Mouse (Mus musculus): ENCODE measurements around the gene Pdlim3.

Gene Pdlim3

DNA sequence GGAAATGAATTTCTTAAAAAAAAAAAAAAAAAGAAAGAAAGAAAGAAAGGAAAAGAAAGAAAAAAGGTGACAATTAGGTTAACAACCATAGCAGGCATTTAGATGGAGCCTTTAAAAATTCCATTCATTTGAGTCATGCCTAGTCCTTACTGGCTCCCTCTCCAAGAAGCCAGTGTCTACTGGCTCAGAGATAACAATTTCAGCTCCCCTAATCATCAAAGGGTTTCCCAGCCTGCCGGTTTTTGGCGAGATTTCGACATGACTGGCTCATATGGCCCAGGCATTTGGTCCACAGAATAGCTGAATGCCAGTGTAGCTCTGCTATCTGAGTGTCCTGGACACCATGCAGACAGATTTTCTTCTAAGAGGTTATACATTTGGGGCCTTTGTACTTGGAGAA is 18.4 kb downstream of the Pdlim3 start:
- no peak for DNase-seq (ENCODE audit: extremely low read depth, insufficient read length, low spot score)

DNA sequence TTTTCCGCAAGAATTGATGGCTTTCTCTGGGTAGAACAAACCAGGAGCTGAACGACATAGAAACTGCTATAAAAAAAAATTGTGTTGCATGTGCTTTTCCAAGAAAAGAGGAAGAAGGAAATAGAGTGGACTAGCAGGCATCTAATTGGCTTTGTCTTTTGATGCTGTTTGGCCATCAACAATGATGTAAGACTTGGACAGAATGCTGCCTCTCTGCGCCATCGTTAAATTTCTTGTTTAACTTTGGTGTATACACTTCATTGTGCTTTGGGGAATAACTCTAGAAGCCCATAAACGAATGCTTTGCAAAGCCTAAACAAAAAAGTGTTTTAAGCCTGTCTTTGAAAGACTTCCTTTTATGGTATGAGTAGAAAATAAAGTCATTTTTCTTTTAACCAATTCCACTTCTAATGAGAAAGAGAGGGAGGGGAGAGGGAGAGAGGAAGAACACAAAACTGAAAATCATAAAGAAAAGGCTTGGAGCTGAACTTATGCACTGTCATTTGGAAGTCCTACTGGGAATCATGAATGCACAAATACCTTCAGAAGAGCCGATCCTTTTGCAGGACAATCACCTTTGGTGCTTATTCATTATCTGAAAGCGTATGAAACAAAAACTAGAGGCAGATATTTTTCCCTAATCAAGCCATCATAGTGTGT is 20.5 kb downstream of the Pdlim3 start:
- no peak for DNase-seq (ENCODE audit: extremely low read depth, insufficient read length, low spot score)

DNA sequence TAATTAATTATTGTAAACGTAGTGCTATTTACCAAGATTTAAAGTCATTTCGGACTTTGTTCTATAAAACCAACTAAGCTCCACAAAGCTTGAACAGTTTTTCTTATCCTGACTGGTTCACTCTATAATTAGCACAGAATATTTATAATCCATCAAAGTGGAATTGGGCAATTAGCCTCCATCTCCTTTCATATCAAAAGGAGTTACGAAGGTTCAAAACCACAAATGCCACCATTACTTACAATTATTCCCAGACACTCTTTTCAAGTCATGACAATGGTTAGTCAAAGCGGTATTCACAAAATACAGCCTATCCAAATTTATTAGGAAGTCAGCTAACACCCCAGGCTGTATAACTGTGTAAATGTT is 21.0 kb downstream of the Pdlim3 start:
- no peak for DNase-seq (ENCODE audit: extremely low read depth, insufficient read length, low spot score)

DNA sequence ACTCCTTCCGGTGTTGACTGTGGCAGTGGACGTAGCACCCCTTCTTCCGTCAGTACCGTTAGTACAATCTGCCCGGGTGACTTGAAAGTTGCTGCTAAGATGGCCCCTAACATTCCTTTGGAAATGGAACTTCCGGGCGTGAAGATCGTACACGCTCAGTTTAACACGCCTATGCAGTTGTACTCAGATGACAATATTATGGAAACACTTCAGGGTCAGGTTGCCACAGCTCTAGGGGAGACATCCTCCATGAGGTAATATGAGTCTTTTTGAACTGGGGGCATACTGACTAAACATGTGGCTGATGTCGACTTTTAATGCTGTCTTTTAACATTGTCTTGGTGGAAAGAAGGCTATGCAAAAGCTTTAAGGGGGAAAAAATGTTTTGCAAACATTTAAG is 28.4 kb downstream of the Pdlim3 start:
- no peak for DNase-seq (ENCODE audit: extremely low read depth, insufficient read length, low spot score)

DNA sequence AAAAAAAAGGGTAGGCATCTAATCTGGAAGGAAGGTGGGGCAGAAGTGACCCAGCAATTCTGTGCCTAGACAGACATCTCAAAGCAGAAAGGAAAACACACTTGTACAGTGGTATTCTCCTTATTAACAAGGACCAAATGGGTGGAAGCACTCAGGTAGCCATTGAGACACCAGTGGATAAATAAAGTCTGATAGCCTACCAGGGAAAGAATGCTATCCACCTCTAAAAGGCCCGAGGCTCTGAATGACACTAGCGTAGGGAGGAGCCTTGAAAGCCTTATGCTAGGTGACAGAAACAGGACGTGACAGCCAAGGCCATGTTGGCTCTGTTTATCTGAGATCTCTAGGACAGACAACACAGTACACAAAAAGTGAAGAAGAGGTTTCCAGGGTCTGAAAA is 31.2 kb downstream of the Pdlim3 start:
- DNase-seq (ENCODE audit: extremely low read depth, insufficient read length, low spot score) = no peak

DNA sequence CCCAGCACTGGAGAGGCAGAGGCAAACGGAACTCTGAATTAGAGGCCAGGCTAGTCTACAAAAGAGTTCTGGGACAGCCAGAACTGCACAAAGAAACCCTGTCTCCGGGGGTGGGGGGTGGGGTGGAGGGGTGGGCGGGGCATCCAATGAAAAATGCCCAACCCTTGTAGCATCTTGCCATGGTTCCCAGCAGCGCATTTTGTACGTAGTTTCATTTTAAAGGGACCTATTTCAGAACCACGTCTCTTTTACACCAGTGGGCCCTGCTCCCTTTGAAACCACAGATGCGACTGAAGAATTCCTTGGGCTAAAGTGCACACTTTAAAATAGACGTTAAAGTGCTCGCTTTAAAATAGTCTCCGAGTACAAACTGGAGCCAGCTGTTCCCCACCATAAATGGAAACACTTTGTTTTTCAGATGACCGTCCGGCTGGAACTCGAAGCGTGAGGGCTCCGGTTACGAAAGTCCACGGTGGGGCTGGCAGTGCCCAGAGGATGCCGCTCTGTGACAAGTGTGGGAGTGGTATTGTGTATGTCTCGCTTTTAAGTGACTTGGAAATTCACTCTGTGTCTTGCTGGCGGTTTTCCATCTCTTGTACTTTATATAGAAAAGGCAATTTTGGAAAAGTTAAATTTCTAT is 31.9 kb downstream of the Pdlim3 start:
- DNase-seq (ENCODE audit: extremely low read depth, insufficient read length, low spot score) = no peak

DNA sequence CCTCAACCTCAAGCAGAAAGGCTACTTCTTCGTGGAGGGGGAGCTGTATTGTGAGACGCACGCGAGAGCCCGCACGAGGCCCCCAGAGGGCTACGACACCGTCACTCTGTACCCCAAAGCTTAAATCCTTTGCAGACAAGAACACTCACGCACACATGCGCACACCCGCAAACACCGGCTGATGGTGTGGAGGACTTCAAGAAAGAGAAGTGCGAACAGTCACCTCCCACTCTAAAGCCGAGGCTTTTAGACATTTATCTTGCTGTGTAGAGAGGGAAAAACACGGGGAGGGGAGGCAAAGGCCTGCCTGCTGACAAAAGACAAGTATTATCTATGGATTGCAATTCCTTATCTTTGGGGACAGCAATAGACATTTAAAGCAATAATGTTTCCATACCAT is 33.6 kb downstream of the Pdlim3 start:
- no peak for DNase-seq (ENCODE audit: extremely low read depth, insufficient read length, low spot score)

DNA sequence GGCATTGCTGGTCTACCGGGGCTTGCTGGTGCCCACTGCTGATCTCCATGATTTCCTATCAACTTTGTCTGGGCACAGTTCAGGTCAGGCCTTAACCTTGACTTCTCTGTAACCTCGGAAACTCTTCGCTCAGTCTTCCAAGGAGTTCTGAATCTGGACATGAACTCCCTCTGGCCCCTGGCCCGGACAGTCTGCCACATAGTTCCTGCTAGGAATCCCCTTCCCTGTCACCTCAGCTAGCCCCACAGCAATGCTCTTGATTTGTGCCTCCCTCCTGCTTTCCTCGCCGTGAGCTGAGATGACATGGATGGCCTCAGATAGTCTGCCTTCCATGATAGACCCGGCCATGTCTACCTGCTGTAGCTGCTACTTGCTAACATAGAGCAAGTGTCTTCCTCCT is 35.1 kb downstream of the Pdlim3 start:
- DNase-seq (ENCODE audit: extremely low read depth, insufficient read length, low spot score) = no peak

DNA sequence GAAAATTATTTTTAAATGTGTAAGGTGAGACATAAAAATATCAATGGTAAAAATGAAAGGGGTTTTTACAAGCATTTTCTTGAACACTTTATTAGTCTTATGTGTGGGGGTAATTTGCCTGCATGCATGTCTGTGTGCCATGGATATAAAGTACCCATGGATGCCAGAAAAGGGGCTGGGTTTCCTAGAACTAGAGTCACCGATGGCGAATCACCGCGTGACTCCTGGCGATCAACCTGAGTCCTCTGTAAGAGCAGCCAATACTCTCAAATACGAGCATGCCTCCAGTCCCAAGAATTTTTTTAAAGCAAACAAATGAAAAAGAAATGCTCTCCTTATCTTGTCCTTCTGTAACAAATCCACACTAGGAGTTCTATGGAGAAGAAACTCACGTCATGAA is 36.9 kb downstream of the Pdlim3 start:
- no peak for DNase-seq (ENCODE audit: extremely low read depth, insufficient read length, low spot score)

DNA sequence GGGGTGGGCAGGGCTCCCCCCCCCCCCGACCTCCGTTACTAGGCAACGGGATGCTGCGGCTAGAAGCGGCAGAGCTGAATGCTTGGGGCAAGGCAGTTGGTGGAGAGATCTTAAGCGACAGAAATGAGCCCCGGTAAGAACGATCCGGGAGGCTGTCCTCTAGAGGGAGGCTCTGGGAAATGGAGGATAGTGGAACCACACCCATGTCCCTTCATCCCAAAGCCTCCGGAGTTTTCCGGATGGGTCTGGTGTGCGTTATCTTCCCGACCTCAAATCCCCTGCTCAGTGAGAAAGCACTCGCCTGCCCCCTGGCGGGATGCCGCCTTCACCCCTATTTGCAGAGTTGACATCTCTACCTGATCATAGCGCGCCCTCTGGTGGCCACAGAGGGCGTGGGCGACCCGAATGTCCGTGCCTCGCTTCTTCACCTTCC is 49.3 kb downstream of the Pdlim3 start, which contains the start of gene Ccdc110:
Ccdc110 (plus strand) TSS at position 38 of the 433 bp plus-strand sequence.
- peak; percentile 74 for DNase-seq (ENCODE audit: extremely low read depth, insufficient read length, low spot score)

DNA sequence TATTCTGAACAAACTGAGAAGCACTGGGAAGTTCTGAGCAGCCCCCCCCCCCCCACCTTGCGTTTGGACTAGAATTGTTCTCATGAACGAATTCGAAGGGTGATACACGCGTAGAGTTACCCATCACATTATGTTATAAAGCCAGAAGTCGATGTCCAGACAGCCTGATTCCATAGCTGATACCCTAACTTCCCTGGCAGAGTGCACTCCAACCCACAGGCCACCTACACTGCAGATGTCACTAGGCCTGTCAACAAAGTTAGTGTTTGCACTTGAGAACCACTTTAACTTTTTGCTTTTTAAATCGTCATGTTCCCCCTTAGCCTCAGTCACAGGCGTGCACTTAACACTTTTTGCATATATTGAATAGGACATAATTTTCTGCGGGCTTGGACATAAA is 51.7 kb downstream of the Pdlim3 start:
- no peak for DNase-seq (ENCODE audit: extremely low read depth, insufficient read length, low spot score)

DNA sequence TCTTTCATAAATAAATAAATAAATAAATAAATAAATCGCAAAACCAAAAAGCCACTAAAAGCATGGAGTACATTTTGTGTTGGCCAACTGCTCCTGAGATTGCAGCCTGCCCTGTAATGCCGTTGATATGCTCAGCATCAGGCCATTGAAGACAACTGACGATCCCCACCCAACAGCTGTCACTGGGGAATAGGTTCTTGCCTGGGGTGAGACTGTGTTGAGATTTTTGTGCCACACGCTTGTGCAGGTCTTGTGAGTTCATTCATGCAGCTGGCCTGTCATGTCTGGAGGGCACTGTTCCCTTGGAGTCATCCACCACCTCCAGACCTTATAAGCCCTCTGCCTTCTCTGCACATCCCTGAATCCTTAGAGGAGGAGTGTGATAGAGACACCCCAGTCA is 61.0 kb downstream of the Pdlim3 start:
- DNase-seq (ENCODE audit: extremely low read depth, insufficient read length, low spot score) = no peak

DNA sequence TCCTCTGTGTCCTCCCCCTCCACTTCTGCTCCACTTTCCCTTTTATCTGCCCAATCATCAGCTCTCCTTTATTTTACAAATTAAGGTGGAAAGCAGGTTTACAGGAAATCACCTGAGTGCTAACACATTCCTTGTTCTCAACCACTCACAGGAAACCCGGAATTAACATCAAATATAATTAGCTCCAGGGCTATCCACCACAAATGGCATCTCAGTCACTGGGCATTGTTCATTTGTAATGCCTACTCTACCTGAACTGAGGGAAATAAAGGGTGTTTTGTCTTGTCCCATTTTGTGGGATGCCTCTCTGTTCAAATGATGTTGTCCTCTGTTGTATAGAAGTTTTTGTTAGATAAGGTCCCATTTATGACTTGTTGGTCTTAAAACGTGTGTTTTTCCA is 65.4 kb downstream of the Pdlim3 start:
- no peak for DNase-seq (ENCODE audit: extremely low read depth, insufficient read length, low spot score)

Data from 3134 (cell line).